Mouse (Mus musculus): ENCODE results near the gene Prrg4. TPM values are rescaled to one million over a fixed set of nuclear protein-coding genes. Genes with fewer than 3 reads are reported as not detected.

The Prrg4 gene
- total and polyA plus RNA-seq, 2 experiments from 2014 or later, result 1.5 to 5.9 TPM

- Histone ChIP-seq H3K27me3 (ENCODE audit: control insufficient read depth, insufficient read depth, low read length) (peaks cover 3% of the 10 kb centered on the region; the same call in 1 of the 2 replicates), H3K4me1 (ENCODE audit: control insufficient read depth, insufficient read depth) (no peaks in the 10 kb centered on the region), H3K27ac (ENCODE audit: low read depth) (no peak overlapping the region), H3K9ac (replicated peaks; ENCODE audit: low read depth, low read length) (no peak overlapping the region), H3K36me3 (replicated peaks; ENCODE audit: control insufficient read depth, insufficient read depth, low read length) (no peaks in the 10 kb centered on the region), H3K9me3 (replicated peaks; ENCODE audit: control insufficient read depth, low read length) (no peaks in the 10 kb centered on the region), H3K4me3 (ENCODE audit: low read depth, low read length) (no peak overlapping the region), H3K4me2 (ENCODE audit: low read depth, low read length) (no peak overlapping the region)
- TF ChIP-seq CTCF (IDR thresholded peaks at IDR 0.05; ENCODE audit: low read depth) (no peak), EP300 (IDR thresholded peaks at IDR 0.05; ENCODE audit: low read depth) (no peak)
- 56% methylated on average over 1 of the region's 1 CpGs for WGBS
- DNase-seq (ENCODE audit: low spot score) (no peak), ATAC-seq (ENCODE audit: insufficient read depth, low read depth) (no peak)
These were observed 6.5 kb upstream of the Prrg4 start for GRCm38 (mm10) chr2:104856218-104856617.

GRCm38 (mm10) chr2:104855732-104856131 is 6.1 kb upstream of the Prrg4 start:
- Histone ChIP-seq H3K4me2 (ENCODE audit: low read depth, low read length) (no peak overlapping the region), H3K4me3 (ENCODE audit: low read depth, low read length) (no peak overlapping the region), H3K27me3 (ENCODE audit: control insufficient read depth, insufficient read depth, low read length) (peaks cover 8% of the 10 kb centered on the region; the same call in 1 of the 2 replicates), H3K36me3 (replicated peaks; ENCODE audit: control insufficient read depth, insufficient read depth, low read length) (no peaks in the 10 kb centered on the region), H3K9ac (replicated peaks; ENCODE audit: low read depth, low read length) (no peak overlapping the region), H3K4me1 (ENCODE audit: control insufficient read depth, insufficient read depth) (no peaks in the 10 kb centered on the region), H3K27ac (ENCODE audit: low read depth) (no peak overlapping the region), H3K9me3 (replicated peaks; ENCODE audit: control insufficient read depth, low read length) (no peaks in the 10 kb centered on the region)
- DNase-seq (ENCODE audit: low spot score), result no peak
- no peak for TF ChIP-seq CTCF (IDR thresholded peaks at IDR 0.05; ENCODE audit: low read depth)
- no peak for TF ChIP-seq EP300 (IDR thresholded peaks at IDR 0.05; ENCODE audit: low read depth)
- no peak for ATAC-seq (ENCODE audit: insufficient read depth, low read depth)
- 58% methylated on average over 3 of the region's 3 CpGs for WGBS

- WGBS, result 74% methylated on average over 1 of the region's 1 CpGs
- Histone ChIP-seq H3K4me2 (ENCODE audit: low read depth, low read length) (no peak overlapping the region), H3K27ac (ENCODE audit: low read depth) (no peak overlapping the region), H3K9ac (replicated peaks; ENCODE audit: low read depth, low read length) (no peak overlapping the region), H3K4me1 (ENCODE audit: control insufficient read depth, insufficient read depth) (0 out of 2 replicates have a peak, but pooled peaks cover 3% of the 10 kb centered on the region), H3K9me3 (replicated peaks; ENCODE audit: control insufficient read depth, low read length) (no peaks in the 10 kb centered on the region), H3K27me3 (ENCODE audit: control insufficient read depth, insufficient read depth, low read length) (peaks cover 11% of the 10 kb centered on the region; the same call in 1 of the 2 replicates), H3K36me3 (replicated peaks; ENCODE audit: control insufficient read depth, insufficient read depth, low read length) (no peaks in the 10 kb centered on the region), H3K4me3 (ENCODE audit: low read depth, low read length) (no peak overlapping the region)
- no peak for TF ChIP-seq EP300 (IDR thresholded peaks at IDR 0.05; ENCODE audit: low read depth)
- TF ChIP-seq CTCF (IDR thresholded peaks at IDR 0.05; ENCODE audit: low read depth), result no peak
- ATAC-seq (ENCODE audit: insufficient read depth, low read depth), result no peak
- DNase-seq (ENCODE audit: low spot score), result no peak
These were observed 5.2 kb upstream of the Prrg4 start for GRCm38 (mm10) chr2:104854836-104855235.

GRCm38 (mm10) chr2:104852546-104852945 is 2.9 kb upstream of the Prrg4 start:
- WGBS, result 81% methylated on average over 7 of the region's 7 CpGs
- DNase-seq (ENCODE audit: low spot score) (no peak), ATAC-seq (ENCODE audit: insufficient read depth, low read depth) (no peak)
- Histone ChIP-seq H3K27ac (ENCODE audit: low read depth) (no peak overlapping the region), H3K9me3 (replicated peaks; ENCODE audit: control insufficient read depth, low read length) (no peaks in the 10 kb centered on the region), H3K36me3 (replicated peaks; ENCODE audit: control insufficient read depth, insufficient read depth, low read length) (no peaks in the 10 kb centered on the region), H3K27me3 (ENCODE audit: control insufficient read depth, insufficient read depth, low read length) (peaks cover 11% of the 10 kb centered on the region; the same call in 1 of the 2 replicates), H3K4me1 (ENCODE audit: control insufficient read depth, insufficient read depth) (0 out of 2 replicates have a peak, but pooled peaks cover 5% of the 10 kb centered on the region), H3K9ac (replicated peaks; ENCODE audit: low read depth, low read length) (no peak overlapping the region), H3K4me2 (ENCODE audit: low read depth, low read length) (no peak overlapping the region), H3K4me3 (ENCODE audit: low read depth, low read length) (no peak overlapping the region)
- TF ChIP-seq EP300 (IDR thresholded peaks at IDR 0.05; ENCODE audit: low read depth) (no peak), CTCF (IDR thresholded peaks at IDR 0.05; ENCODE audit: low read depth) (no peak)

GRCm38 (mm10) chr2:104851686-104852085 is 2.0 kb upstream of the Prrg4 start:
- no peak overlapping the region for H3K27ac ChIP-seq (ENCODE audit: low read depth)
- no peak for DNase-seq (ENCODE audit: low spot score)
- no peak for TF ChIP-seq EP300 (IDR thresholded peaks at IDR 0.05; ENCODE audit: low read depth)
- TF ChIP-seq CTCF (IDR thresholded peaks at IDR 0.05; ENCODE audit: low read depth), result no peak
- no peak overlapping the region for H3K4me3 ChIP-seq (ENCODE audit: low read depth, low read length)
- no peak for ATAC-seq (ENCODE audit: insufficient read depth, low read depth)
- H3K9me3 ChIP-seq (replicated peaks; ENCODE audit: control insufficient read depth, low read length), result no peaks in the 10 kb centered on the region
- H3K9ac ChIP-seq (replicated peaks; ENCODE audit: low read depth, low read length), result no peak overlapping the region
- 37% methylated on average over 5 of the region's 5 CpGs for WGBS
- no peak overlapping the region for H3K4me2 ChIP-seq (ENCODE audit: low read depth, low read length)
- H3K27me3 ChIP-seq (ENCODE audit: control insufficient read depth, insufficient read depth, low read length), result peaks cover 11% of the 10 kb centered on the region; the same call in 1 of the 2 replicates
- no peaks in the 10 kb centered on the region for H3K36me3 ChIP-seq (replicated peaks; ENCODE audit: control insufficient read depth, insufficient read depth, low read length)
- 0 out of 2 replicates have a peak, but pooled peaks cover 5% of the 10 kb centered on the region for H3K4me1 ChIP-seq (ENCODE audit: control insufficient read depth, insufficient read depth)

GRCm38 (mm10) chr2:104849991-104850359 is 299 bp upstream of the Prrg4 start:
- Histone ChIP-seq H3K4me2 (ENCODE audit: low read depth, low read length) (peak overlapping the region; percentile 76), H3K36me3 (replicated peaks; ENCODE audit: control insufficient read depth, insufficient read depth, low read length) (no peaks in the 10 kb centered on the region), H3K9me3 (replicated peaks; ENCODE audit: control insufficient read depth, low read length) (no peaks in the 10 kb centered on the region), H3K9ac (replicated peaks; ENCODE audit: low read depth, low read length) (no peak overlapping the region), H3K27me3 (ENCODE audit: control insufficient read depth, insufficient read depth, low read length) (peaks cover 11% of the 10 kb centered on the region; the same call in 1 of the 2 replicates), H3K4me1 (ENCODE audit: control insufficient read depth, insufficient read depth) (0 out of 2 replicates have a peak, but pooled peaks cover 5% of the 10 kb centered on the region), H3K4me3 (ENCODE audit: low read depth, low read length) (peak overlapping the region; percentile 52), H3K27ac (ENCODE audit: low read depth) (no peak overlapping the region)
- no peak for ATAC-seq (ENCODE audit: insufficient read depth, low read depth)
- no peak for TF ChIP-seq CTCF (IDR thresholded peaks at IDR 0.05; ENCODE audit: low read depth)
- no peak for TF ChIP-seq EP300 (IDR thresholded peaks at IDR 0.05; ENCODE audit: low read depth)
- 61% methylated on average over 3 of the region's 3 CpGs for WGBS
- no peak for DNase-seq (ENCODE audit: low spot score)

Measured in heart, postnatal 0 days (tissue).